Mouse (Mus musculus) olfactory bulb, adult 2 months (tissue): ENCODE data around the gene Abcc3.

ENCODE experiments used
- CTCF ChIP-seq: fragments of 200-500 bp; IDR thresholded peaks from 2 replicates; pipeline ENCODE4 v1.5.1; 2012; ENCODE audit warnings: low read depth, mild to moderate bottlenecking, low read length, moderate library complexity; ENCODE audit not compliant: insufficient read depth
- POLR2A ChIP-seq: fragments of 200-500 bp; IDR thresholded peaks from 2 replicates; pipeline ENCODE4 v1.6.1; 2012; ENCODE audit warnings: mild to moderate bottlenecking, low read depth, low read length, moderate library complexity; ENCODE audit not compliant: insufficient read depth

DNA sequence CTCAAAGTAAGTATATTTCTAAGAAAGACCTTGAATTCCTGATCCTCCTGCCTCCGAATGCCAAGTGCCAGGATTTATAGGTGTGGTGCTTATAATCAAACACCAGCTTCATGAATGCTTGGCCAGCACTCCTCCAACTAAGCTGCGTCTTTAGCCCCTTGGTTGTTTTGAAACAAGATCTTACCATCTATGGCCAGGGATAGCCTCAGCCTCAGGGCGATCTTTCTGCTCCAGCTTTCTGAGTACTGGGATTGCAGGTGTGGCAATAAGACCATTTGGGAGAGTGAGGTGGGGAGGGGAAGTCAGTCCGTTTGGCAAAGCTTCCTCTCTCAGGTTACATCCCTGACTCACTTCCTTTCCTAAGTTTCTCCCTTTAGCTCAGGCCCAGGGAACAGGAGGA lies 5.0 kb downstream of the Abcc3 start:
- TF ChIP-seq CTCF (no peak), POLR2A (no peak)
